Mouse (Mus musculus): ENCODE data around the gene Olfr96.

DNA sequence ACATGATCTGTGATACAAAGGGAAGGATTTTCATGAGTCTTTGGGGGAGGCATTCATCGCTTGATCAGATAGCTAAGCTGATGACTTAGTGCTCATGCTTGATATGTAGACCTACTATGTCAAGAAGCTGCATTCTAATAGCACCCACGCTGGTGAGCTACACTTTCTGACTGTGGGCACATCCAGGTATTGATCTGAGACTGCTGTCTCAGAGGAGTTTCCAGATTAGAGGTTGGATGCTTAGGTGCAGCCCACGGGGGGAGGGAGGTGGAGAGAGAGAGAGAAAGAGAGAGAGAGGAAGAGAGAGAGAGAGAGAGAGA is 16.1 kb upstream of the Olfr96 start:
- TF ChIP-seq CTCF (IDR thresholded peaks at IDR 0.05) (no peak), EP300 (IDR thresholded peaks at IDR 0.05) (no peak)
